Mouse (Mus musculus) kidney, adult 8-10 months (tissue): ENCODE measurements at regions not wholly inside any gene's neighbourhood (a gene's known extent, or its start where the extent isn't known, plus 50 kb on each side); places are given as distances from the start of the nearest gene placed in this dataset.
A peak's percentile ranks its signal among the peaks of the same experiment; 100 is the strongest.

ENCODE experiments used
- DNase-seq, 2 experiments: peaks; one replicate each; pipeline ENCODE4 v3.0.0; 2022

DNA sequence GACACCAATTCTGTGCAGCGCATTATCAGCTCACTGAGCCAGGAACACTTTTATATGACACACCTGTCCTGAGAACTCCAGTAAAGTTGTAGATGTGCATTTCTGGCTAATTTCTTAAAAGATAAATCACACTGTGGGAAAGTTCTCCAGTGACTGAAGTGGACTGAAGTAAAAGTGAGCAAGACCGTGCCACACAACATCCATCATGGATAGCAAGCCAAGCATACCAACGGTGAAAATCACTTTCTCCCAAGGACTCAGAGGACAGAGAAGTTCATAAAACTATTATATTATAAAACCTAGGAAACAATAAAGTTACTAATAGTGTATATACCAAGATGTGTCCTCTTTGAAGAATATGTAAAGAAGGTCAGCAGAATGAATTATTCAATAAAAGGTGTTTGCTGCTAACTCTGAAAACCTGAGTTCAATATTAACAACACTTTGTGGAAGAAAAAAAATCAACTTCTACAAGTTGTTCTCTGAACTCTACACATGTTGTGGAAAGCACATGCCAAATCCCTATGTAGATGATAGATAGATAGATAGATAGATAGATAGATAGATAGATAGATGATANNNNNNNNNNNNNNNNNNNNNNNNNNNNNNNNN is 298.2 kb upstream of the Igbp1b start:
- no peak for DNase-seq

DNA sequence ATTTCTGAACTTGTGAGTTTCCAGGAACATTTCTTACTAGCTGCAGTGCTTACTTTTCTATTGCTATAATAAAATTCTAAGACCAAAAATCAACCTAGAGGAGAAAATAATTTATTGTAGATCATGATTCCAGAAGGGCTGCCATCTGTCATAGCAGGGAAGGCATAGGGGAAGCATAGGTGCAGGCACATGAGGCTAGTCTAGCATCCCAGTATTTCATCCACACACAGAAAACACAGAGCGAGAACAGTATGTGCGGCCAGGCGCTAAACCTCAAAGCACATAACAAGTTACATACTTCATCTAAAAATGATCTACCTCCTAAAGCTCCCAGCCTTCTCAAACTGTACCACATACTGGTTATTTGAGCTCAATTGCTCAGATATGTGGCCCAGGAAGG is 292.5 kb upstream of the Igbp1b start:
- DNase-seq = no peak

DNA sequence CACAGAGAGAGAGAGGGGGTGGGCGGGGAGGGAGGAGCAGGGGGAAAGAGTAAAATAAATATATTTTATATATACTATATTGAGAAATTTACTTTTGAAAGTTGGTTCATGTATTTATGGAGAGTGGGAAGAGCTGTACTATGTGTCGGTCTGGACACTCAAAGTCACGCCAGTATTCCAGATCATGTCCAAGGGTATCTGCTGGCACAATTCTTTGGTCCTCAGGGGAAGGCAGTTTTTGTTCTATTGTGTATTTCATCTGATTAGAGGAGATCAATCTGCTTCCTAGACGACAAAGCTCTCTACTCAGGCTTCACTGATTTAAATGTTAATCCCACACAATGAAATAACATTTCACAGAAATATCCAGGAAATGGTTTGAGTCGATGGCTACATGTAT is 288.3 kb upstream of the Igbp1b start:
- no peak for DNase-seq

DNA sequence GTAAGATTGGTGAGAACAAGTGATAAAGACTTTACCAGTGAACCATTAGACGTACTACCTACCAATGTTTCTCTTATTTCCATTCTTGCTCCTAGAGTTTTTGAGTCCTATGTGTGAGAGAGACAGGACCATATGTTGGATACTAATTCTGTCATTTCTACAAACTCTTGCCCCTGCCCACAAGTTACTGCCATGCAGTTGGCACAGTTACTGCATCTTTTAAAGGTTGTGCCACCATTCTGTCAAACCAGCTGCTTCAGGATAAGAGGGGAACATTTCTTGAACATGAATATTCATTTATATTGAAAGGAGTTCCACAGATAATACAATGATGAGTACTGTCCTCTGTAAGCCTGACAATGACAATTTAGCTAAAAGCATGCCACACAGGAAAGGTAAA is 287.1 kb upstream of the Igbp1b start:
- DNase-seq = no peak

DNA sequence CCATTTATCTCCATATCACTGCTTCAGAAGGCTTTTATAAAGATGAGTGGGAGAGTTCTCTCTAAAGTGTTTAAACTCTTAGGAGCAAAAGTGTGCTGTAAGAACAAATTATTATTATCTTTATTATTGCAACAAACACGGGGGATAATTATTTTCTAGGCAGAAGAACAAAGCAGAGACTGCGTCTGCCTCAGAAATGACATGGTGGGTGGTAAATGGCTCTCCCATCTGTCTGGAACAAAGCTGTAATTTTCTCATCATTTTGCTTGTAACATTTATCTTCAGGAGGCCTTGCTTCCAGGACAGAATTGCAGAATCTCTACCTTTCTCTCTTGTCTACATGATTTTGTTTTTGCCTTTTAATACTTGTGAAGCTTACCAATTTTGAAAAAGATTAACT is 261.8 kb upstream of the Igbp1b start:
- no peak for DNase-seq

DNA sequence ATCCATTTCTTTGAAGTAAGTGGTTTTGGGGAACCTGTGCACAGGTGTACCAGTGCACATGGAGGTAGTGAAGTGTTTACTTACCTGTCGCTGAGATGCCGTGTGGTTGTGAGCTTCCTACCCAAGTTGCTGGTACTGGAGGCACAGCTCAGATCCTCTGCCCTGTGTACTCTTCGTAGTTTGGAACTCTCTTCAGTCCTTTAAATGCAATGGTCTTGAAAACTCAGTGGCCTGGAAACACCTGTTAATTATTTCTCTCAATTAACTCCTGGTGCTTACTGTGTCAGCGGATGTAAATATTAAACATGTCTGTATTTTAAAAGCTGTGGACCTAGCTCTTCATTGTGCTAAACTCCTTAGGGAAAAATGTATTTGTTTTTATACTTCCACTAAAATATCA is 261.2 kb upstream of the Igbp1b start:
- DNase-seq = peak; percentile 2

DNA sequence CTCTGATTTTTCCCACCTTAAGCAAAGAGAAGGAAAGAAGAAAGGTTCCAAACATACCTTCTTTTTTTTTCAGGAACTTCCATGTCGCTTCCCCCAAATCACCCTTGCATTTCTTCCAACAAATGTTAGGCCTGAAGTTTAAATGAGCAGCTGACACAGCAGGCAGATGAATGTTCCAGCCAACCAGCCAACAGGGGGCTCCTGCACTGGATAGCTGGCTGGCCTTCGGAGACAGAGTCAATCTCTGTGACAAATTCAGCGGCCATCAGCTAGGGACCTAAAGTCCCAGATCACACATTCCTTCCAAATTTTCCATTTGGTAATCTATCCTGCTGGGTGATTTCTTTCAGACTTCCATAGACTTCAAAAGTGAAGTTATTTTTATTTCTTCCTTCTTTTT is 256.6 kb upstream of the Igbp1b start:
- no peak for DNase-seq

DNA sequence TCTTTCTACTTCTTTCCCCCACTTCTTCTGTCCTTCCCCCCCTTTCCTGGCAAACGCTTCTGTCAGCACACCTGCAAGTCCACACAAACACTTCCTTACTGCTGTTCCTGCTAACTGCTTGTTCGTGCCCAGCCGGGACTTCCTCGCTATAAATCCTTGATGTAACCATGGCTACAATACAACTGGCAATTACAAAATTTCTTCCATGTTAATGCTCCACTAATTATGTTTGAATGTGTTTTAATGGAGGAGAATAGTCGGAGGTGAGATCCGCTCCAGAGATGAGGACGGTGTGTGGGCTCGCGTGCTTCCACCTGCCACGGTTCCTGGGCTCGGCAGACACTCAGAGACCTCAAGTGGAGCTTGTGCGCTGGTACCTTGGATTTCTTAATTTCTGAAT is 215.3 kb upstream of the Igbp1b start:
- no peak for DNase-seq

DNA sequence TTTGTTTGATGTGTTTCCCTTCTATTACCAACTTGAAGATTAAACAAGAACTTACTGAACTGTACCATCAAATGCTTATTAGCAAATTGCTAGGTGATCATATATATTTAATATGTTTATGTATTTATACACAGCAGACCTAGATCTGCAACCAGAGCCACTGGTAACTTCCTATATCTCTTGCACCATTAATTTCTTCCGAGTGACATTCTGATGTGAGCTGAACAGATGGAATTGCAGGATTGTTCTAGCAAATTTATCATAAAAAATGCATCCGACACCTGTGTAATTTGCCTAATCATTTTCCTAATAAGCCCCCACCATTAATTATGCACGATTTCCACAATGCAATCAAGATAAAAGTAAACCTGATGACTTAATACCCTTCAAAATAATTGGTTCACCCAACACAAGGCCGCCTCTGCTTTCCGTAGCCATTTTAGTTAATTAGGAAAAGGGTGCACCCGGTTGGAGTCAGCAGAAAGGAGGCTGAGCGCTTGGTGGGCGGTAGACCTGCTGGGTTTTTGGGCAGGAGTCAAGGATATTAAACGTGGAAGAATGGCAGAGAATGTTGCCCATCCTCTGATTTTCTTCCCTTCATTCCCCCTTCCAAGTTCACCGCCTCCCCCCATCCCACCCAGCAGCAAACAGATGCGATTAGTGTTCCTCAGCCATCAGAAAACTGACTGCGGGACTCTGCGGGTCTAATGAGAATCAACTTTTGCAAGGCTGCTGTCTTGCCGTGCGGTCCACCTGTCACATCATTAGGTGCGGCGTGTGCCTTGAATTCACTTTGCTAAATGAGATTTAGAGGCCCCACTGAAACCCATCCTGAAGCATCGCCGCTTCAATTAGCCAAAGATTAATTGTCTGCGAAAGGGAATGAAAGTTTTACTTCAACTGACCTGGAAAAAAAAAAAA is 214.4 kb upstream of the Igbp1b start:
- DNase-seq = no peak

DNA sequence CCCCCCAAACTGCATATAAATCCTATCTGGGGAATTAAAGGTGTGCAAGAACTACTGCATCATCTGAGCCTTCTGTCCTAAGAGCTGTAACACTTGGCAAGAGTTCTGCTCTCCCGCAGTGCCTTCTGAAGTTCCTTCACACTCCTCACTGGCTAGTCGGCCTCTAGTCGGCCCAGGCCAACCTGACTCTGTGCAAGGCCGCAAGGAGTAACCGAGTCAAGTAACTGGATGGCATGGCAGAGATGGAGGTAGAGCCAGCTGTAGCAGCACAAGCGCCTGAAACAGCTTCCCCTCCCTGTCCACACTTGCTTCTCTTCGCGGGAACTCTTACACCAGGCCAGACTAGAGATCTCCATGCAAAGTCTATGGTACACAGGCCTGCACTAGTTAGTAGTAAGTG is 179.7 kb upstream of the Igbp1b start:
- DNase-seq = no peak

DNA sequence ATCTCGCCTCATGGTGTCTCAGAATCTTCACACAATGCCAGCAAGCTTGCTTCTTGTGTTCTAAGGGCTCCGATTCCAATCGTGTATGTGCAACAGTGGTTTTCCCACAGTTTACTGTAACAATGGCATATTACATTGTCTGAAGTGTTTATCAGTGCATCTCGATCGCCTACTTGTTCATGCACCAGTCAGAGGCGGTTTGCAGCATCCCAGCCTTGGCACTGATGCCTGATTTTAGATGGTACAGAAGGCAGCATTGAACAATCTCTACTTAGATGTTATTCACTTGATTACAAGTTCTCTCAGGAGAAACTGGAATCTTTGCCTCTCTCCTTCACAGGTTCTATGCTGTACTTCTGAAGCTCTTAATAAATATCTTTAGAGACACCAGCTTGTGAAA is 176.5 kb upstream of the Igbp1b start:
- no peak for DNase-seq

DNA sequence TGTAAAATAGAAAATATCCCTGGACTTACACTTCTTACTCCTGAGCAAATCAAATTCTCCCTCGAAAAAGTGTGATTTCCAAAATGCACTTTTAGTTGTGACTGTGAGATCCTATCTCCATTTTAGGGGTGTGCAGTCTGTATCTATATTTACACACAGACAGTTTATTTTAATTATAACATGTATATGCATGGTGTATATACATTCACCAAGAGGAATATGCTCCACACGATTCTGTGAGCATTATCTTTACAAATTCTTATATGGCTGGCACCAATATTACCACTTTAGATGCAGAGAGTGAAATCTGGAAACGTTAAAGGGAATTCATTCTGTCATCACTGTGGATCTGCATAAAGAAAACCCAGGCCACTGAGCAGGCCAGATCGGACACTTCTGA is 143.5 kb upstream of the Igbp1b start:
- no peak for DNase-seq

DNA sequence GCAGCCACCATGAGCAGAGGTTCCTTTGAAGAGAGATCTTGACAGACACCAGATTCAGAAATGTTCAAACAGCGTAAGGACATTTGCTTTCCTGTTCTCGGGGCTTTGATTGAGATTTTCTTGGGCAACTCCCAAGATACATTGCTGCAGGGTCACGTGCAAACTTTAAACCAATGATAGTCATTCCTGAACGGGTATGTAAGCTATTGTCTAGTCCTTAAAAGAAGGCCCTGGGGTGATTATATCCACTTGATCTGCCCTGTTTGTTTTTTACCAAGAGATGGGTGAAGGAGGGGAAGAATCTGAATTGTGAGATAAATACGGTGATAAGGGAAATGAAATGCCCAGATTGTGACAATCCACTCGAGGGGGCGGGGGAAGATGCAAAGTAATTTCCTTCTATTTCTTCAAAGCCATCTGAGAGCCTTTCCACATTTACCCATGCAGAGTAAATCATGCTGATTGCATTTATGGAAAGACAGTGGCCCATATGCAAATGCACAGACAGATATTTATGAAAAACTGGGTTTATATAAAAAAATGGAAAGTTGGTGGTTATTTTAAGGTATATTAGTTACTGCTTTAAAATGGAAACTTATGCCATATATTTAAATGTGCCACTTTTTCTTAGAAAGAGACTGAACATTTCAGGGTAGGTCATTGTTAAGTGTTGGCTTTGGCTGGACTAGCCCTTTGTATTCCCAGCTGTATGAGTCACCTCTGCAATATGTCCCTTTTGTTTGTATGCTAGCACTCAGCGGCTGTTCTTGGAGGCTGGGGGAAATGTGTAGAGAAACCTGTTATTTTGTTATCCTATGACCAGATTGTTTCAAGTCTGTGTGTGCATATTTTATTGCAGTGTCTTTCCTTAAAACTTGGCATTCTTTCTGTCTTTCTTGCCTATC is 142.7 kb upstream of the Igbp1b start:
- DNase-seq = no peak

DNA sequence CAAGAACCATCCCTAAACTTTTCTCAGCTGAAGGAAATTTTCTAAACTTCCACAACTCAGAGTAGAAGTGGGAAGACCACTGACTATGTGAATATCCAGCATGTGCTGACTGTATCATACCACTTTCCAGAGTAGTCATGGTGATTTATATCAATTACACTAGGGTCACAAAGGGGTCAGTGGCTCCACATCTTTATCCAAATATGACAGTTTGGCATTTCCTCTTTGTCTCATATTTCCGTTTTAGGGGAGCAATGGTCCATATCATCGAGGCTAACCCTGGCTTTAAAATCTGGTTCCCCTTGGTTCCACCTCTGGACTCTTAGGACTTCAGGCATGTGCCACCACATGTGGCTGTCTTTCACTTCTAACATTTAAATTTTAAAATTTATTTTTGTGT is 136.4 kb upstream of the Igbp1b start:
- DNase-seq = no peak

DNA sequence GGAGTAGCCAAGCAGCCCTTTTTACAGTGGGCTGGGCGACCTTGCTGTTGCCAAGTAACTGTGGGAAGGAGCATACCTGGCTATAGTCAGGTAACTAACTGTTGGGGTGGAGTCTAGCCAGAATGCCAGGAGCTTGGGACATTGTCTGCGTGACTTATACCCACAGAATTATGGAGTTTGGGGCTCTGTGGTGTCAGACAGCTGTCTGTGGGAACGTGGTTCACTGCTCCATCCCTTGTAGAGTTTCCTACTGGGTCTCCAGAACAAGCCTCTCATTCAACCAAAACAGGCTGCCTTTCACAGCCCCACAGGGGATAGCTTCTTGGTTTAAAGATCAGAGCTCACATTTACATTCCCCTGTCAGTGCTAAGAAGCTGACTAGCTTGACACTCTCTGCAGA is 134.5 kb upstream of the Igbp1b start:
- no peak for DNase-seq

DNA sequence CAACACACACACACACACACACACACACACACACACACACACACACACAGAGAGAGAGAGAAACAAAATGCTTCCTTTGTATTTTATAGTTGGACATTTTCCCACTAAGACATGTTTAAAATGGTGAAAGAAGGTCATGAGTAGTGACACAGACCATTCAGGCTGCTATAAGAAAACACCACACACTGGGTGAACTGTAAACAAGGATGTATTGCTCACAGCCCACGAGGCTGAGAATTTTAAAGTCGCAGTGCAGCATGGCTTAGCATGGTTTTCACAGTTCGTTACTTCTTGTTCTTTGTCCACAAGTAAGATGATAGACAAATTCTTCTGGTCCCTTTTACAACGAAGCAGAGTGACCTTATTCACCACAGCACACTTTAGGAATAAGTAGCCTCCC is 124.6 kb upstream of the Igbp1b start:
- DNase-seq = no peak

DNA sequence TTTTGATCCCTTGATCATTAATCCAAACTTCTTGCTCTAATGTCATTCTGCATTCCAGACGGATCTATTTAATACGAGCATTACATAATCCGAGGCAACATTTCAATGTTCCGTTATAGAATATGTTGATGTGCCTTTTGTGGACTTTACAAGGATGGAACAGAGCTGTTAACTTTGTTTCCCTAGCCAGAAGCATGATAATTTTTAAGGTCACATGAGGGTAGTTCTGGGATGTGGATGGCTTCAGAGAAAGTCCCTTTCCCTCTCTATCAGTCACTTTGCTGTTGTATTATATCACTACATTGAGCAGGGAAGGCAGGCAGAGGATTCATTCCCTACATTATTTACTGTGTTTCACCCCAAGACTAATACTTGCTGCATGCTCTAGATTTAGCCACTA is 124.1 kb upstream of the Igbp1b start:
- no peak for DNase-seq

DNA sequence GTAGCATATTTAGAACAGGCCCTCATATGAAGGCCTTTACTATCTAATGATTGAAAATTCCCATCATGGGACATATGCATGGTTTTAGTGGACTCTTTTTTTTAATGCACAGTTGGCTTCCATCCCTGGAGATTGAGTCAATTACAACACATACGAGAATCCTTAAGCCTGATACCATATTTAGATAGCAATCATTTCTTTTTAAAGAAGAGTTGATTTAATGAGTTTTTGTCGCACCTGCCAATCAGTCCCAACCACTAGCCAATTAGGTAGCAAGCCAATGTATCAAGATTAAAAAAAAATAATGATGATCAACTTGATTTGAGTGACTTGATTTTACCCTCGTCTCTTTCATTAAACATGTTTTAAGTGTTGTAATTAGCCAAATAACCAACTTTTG is 103.6 kb upstream of the Igbp1b start:
- DNase-seq = no peak

DNA sequence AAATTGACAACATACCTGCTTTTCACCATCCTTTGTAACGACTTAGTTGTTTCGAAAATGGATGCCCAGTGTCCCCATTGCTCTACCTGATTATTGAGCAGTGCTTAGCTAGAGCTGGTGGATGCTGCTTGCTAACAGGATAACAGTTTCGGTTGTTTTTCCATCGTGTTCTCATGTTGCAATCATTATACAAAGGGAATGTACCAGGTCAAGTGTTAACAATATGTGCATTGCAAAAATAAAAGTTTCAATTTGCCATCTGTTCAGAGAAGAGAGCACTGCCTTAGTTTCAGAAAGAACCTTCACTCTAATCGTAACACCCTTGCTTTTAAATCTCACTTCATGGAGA is 96.6 kb upstream of the Igbp1b start:
- no peak for DNase-seq

DNA sequence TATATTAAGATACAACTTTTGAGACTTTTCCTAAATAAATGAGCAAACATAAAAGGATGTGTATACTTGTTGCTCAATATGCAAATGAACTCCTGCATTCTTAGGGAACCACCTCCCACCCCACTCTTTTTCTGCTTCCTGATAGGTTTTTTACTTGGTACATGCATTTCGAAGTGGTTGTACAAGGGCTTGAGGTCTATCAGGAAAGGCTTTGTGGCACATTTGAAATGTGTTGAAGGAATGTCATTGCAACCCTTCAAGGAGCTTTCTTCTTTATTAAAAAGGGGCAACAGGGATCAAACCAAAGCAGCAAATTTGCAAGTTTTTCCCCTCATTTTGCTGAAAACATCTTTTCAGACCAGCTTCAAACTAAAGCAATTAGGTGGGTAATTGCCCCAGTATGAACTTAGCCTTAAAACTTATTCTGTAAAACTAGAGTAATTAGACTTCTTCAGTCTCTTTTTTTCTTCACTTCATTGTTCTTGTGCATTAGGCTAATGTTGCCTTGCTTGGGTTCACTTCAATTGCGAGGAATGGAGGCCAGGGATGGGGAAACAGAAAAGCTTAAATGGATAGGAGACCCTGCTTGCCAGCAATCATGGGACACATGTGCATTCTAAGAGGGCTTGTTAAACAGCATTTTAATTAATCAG is 96.1 kb upstream of the Igbp1b start:
- DNase-seq = no peak

DNA sequence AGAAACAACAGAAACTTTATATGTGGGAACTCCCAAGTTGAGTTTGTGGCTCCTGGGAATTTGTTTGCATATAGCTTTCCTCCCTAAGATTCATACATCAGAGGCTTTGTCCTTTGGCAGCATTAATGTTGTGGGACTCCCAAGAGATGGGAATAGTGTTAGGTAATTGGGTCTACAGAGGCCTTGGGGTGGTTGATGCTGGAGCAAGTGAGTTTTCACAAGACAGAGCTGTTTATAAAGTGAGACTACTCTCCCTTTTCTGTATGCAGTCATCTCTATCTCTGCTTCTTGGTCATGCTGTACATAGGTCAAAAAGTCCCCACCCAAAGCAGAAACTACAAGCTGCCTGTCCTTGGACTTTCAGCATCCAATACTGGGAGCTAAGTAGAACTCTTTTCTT is 59.4 kb upstream of the Igbp1b start:
- no peak for DNase-seq
